Mouse (Mus musculus) liver, embryonic 14.5 days (tissue): ENCODE measurements around the gene Fat3.

Source experiments
- CTCF ChIP-seq: IDR thresholded peaks from 2 replicates; pipeline ENCODE4 v1.5.1; 2016; ENCODE audit warnings: antibody characterized with exemption, low read depth, control low read depth
- EP300 ChIP-seq: IDR thresholded peaks from 2 replicates; pipeline ENCODE4 v1.6.1; 2016; ENCODE audit warnings: antibody characterized with exemption, low read depth

GRCm38 (mm10) chr9:16114821-16115485, 386.1 kb downstream of the Fat3 start:
- no peak for TF ChIP-seq CTCF
- TF ChIP-seq EP300 = no peak
